Mouse (Mus musculus) liver, adult 2 months (tissue): Measurements from ENCODE around the gene Lalba. TPM values are rescaled to one million over a fixed set of nuclear protein-coding genes. Genes with fewer than 3 reads are reported as not detected.

Experiments used
- DNase-seq: peaks from one replicate; pipeline ENCODE4 v3.0.0-alpha.2; 2011; ENCODE audit warnings: low read depth, low spot score; ENCODE audit errors: extremely low read depth
- H3K27ac ChIP-seq: fragments of 200-500 bp; replicated peaks from 2 replicates; pipeline ENCODE4 v1.5.1; 2012; ENCODE audit warnings: low read depth, mild to moderate bottlenecking, control low read depth, inconsistent platforms, low read length; ENCODE audit not compliant: insufficient read depth
- H3K27me3 ChIP-seq: fragments of 200-500 bp; 2 replicates; pipeline ENCODE4 v1.6.1; 2012; ENCODE audit warnings: mild to moderate bottlenecking, moderate library complexity, low read length, inconsistent platforms; ENCODE audit not compliant: control insufficient read depth, insufficient read depth
- H3K36me3 ChIP-seq: fragments of 200-500 bp; 2 replicates; pipeline ENCODE4 v1.6.1; 2012; ENCODE audit warnings: low read length, inconsistent platforms; ENCODE audit not compliant: control insufficient read depth, insufficient read depth
- H3K4me1 ChIP-seq: fragments of 200-500 bp; 2 replicates; pipeline ENCODE4 v1.6.1; 2011; ENCODE audit warnings: low read length; ENCODE audit not compliant: control insufficient read depth, insufficient read depth
- H3K4me3 ChIP-seq: fragments of 200-500 bp; 2 replicates; pipeline ENCODE4 v1.5.1; 2011; ENCODE audit warnings: low read depth, mild to moderate bottlenecking, control low read depth, low read length, moderate library complexity; ENCODE audit not compliant: insufficient read depth
- H3K79me2 ChIP-seq: fragments of 200-500 bp; 2 replicates; pipeline ENCODE4 v1.6.1; 2012; ENCODE audit warnings: inconsistent platforms, mild to moderate bottlenecking, low read length, moderate library complexity; ENCODE audit not compliant: control insufficient read depth, insufficient read depth
- H3K9ac ChIP-seq: fragments of 200-500 bp; 2 replicates; pipeline ENCODE4 v1.6.1; 2012; ENCODE audit warnings: low read depth, mild to moderate bottlenecking, control low read depth, inconsistent platforms, low read length
- CTCF ChIP-seq: fragments of 200-500 bp; IDR thresholded peaks from 2 replicates; pipeline ENCODE4 v1.5.1; 2011; ENCODE audit warnings: low read depth, low read length, control low read depth
- POLR2A ChIP-seq: fragments of 200-500 bp; IDR thresholded peaks from 2 replicates; pipeline ENCODE4 v1.6.1; 2011; ENCODE audit warnings: low read length, control low read depth; ENCODE audit not compliant: insufficient read depth; ENCODE audit errors: extremely low read depth
- WGBS: fragments of 180-500 bp; shearing (Covaris S2); methylation state at CpG from one replicate; pipeline ENCODE4 v1.1.7; 2018; 5-methylcytosine and 5-hydroxymethylcytosine counted together
- polyA plus RNA-seq: library from polyadenylated mRNA; depleted of rRNA; stranded (reverse); fragments of >200 nt; gene quantifications from 2 replicates; pipeline ENCODE4 v1.2.3, GENCODE M21; 2012
- total RNA-seq: library from RNA; depleted of rRNA; stranded (reverse); fragments of >200 nt; gene quantifications from 2 replicates; pipeline ENCODE4 v1.2.3, GENCODE M21; 2014

The Lalba gene
- total and polyA plus RNA-seq, 2 experiments: not detected

DNA sequence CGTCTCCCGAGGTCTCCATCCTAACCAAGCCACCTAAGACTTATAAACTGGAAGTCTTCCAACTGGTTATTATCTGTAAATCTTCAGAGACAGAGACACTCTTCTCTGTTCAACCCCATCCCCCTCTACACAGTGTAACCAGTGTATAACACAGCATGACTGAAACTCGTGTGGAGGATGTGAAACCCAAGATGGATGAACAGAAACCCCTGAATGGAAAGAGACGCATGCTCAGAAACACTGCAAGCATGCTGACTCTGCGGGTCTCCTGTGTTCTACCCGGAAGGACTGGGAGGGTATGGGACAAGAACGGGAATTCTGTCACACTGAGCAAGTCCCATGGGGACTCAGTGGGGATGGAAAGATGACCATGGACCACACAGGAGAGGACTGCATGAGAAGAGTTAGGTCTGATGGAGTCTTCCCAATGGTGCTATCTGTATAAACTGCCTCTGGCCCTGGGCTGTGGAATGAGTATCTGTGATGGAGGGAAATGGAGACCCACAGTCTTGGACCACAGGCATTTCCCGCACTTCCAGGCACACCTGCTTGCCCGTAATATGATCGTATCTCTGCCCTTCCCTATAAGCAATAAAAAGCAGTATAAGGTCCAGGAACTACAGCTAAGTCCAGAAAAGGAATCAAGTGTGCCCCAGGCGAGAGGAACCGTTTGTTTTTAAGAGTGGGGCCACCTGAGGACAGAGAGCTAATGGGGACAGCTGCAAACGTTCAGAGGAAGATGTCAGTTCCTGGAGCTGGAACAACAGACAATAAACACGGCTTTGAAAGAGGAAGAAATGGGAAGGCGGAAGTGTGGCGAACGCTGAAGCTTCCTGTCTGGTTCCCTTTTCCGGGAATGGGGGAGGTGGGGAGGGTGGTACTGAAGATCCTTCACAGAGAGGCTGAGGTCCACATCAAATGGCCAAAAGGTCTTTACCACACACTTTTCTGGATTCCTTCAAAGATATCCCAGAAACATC lies 1.7 kb upstream of the Lalba start:
- Histone ChIP-seq H3K27me3 (no peaks in the 10 kb centered on the region; the same call in 1 of the 2 replicates), H3K4me3 (no peak overlapping the region), H3K4me1 (no peaks in the 10 kb centered on the region), H3K36me3 (no peaks in the 10 kb centered on the region), H3K27ac (peak overlapping the region; percentile 52), H3K79me2 (no peaks in the 10 kb centered on the region), H3K9ac (no peak overlapping the region)
- DNase-seq: peak; percentile 44
- TF ChIP-seq POLR2A: no peak
- no peak for TF ChIP-seq CTCF
- WGBS: 72% methylated on average over 18 of the region's 18 CpGs

DNA sequence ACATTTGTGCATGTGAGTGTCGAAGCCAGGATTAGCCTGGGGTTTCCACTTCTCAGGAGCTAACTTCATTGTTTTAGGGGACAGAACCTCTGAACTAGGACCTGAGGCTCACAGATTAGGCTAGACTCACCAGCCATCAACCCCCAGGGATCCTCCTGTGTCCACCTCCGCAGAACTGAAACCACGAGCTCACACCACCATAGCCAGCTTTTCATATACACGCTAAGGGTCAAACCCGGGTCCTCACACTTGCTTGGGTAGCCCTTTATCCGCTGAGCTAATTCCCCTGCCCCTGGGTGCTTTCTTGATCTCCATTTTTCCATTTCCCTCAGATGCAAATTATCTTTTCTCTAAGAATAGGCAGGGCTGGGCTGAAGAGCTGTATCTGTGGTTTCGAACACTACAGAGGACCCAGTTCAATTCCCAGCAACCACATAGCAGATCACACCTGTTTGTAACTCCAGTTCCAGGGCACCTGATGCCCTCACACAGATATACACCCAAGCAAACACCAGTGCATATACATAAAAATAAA lies 2.9 kb downstream of the Lalba start:
- Histone ChIP-seq H3K36me3 (no peaks in the 10 kb centered on the region), H3K4me1 (no peaks in the 10 kb centered on the region), H3K27ac (no peak overlapping the region), H3K4me3 (no peak overlapping the region), H3K9ac (no peak overlapping the region), H3K79me2 (no peaks in the 10 kb centered on the region), H3K27me3 (no peaks in the 10 kb centered on the region; the same call in 1 of the 2 replicates)
- 79% methylated on average over 7 of the region's 7 CpGs for WGBS
- TF ChIP-seq CTCF: no peak
- no peak for TF ChIP-seq POLR2A
- DNase-seq: no peak

DNA sequence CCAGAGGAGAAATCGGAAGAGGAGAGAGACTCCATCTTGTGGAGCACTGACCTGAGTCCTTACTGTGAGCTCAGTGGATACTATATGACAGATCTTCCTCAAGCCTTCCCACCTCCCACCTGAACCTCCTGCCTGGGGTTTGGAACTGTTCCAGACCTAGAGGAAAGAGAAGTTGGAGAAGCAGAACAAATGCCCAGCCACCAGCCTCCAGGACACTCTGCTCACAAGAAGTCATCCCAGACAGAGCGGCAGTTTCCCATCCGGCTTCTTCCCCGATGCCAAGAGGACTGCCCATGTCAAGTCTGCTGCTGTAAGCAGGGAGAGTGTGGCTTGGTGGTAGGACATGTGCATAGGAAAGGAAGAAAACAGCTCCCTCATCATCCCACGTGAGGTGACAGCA lies 6.2 kb downstream of the Lalba start:
- DNase-seq: no peak
- Histone ChIP-seq H3K36me3 (no peaks in the 10 kb centered on the region), H3K4me1 (no peaks in the 10 kb centered on the region), H3K27me3 (no peaks in the 10 kb centered on the region), H3K9ac (no peak overlapping the region), H3K27ac (no peak overlapping the region), H3K79me2 (no peaks in the 10 kb centered on the region), H3K4me3 (no peak overlapping the region)
- TF ChIP-seq POLR2A (no peak), CTCF (no peak)
- WGBS: 75% methylated on average over 5 of the region's 5 CpGs

- Histone ChIP-seq H3K79me2 (no peaks in the 10 kb centered on the region), H3K9ac (no peak overlapping the region), H3K27me3 (no peaks in the 10 kb centered on the region; the same call in 1 of the 2 replicates), H3K36me3 (no peaks in the 10 kb centered on the region), H3K27ac (no peak overlapping the region), H3K4me1 (no peaks in the 10 kb centered on the region), H3K4me3 (no peak overlapping the region)
- 51% methylated on average over 10 of the region's 10 CpGs for WGBS
- DNase-seq: no peak
- TF ChIP-seq CTCF (peak; percentile 46; the same call in 1 of the 2 replicates), POLR2A (no peak)
These were observed 7.1 kb downstream of the Lalba start for GRCm38 (mm10) chr15:98475382-98475781.

- no peaks in the 10 kb centered on the region for H3K36me3 ChIP-seq
- H3K4me1 ChIP-seq: no peaks in the 10 kb centered on the region
- no peaks in the 10 kb centered on the region for H3K79me2 ChIP-seq
- DNase-seq: no peak
- TF ChIP-seq CTCF (no peak), POLR2A (no peak)
- no peak overlapping the region for H3K4me3 ChIP-seq
- 77% methylated on average over 10 of the region's 10 CpGs for WGBS
- no peaks in the 10 kb centered on the region; the same call in 1 of the 2 replicates for H3K27me3 ChIP-seq
- H3K9ac ChIP-seq: no peak overlapping the region
- H3K27ac ChIP-seq: no peak overlapping the region
These were observed 7.6 kb downstream of the Lalba start for GRCm38 (mm10) chr15:98474958-98475357.
